Mouse (Mus musculus) forebrain, embryonic 11.5 days (tissue): Measurements from ENCODE around the gene Cdk5r1. TPM values are rescaled to one million over a fixed set of nuclear protein-coding genes. Genes with fewer than 3 reads are reported as not detected.

Source experiments
- ATAC-seq: fragments of 200-750 bp; cut with Nextera tagmentation; replicated peaks from 2 replicates; pipeline ENCODE4 v1.8.0; 2017; ENCODE audit warnings: moderate TSS enrichment; ENCODE audit not compliant: low FRiP score
- DNase-seq: peaks from one replicate; pipeline ENCODE4 v3.0.0-alpha.2; 2017; ENCODE audit warnings: low spot score
- H3K27ac ChIP-seq: fragments of 300-500 bp; sonication (generic); 2 replicates; pipeline ENCODE4 v1.5.1; 2014; ENCODE audit warnings: low read depth, low read length
- H3K27me3 ChIP-seq: fragments of 300-500 bp; sonication (generic); 2 replicates; pipeline ENCODE4 v1.6.1; 2014; ENCODE audit warnings: mild to moderate bottlenecking, low read length, mixed read lengths; ENCODE audit not compliant: control insufficient read depth, insufficient read depth
- H3K36me3 ChIP-seq: fragments of 300-500 bp; sonication (generic); 2 replicates; pipeline ENCODE4 v1.6.1; 2014; ENCODE audit warnings: mild to moderate bottlenecking, low read length, moderate library complexity, mixed read lengths; ENCODE audit not compliant: control insufficient read depth, insufficient read depth
- H3K4me1 ChIP-seq: fragments of 300-500 bp; sonication (generic); replicated peaks from 2 replicates; pipeline ENCODE4 v1.6.1; 2014; ENCODE audit warnings: low read length, mixed read lengths; ENCODE audit not compliant: control insufficient read depth, insufficient read depth
- H3K4me2 ChIP-seq: fragments of 300-500 bp; sonication (generic); 2 replicates; pipeline ENCODE4 v1.6.1; 2014; ENCODE audit warnings: low read depth, mild to moderate bottlenecking, low read length, moderate library complexity, mixed read lengths; ENCODE audit not compliant: severe bottlenecking
- H3K4me3 ChIP-seq: fragments of 300-500 bp; sonication (generic); 2 replicates; pipeline ENCODE4 v1.5.1; 2014; ENCODE audit warnings: low read depth, low read length
- H3K9ac ChIP-seq: fragments of 300-500 bp; sonication (generic); 2 replicates; pipeline ENCODE4 v1.6.1; 2014; ENCODE audit warnings: low read length
- H3K9me3 ChIP-seq: fragments of 300-500 bp; sonication (generic); 2 replicates; pipeline ENCODE4 v1.6.1; 2016; ENCODE audit warnings: low read length, mixed read lengths; ENCODE audit not compliant: control insufficient read depth
- WGBS: fragments of 180-500 bp; shearing (Covaris S2); extraction: QIAGEN DNeasy Blood & Tissue Kit; methylation state at CpG from one replicate; pipeline ENCODE4 v1.1.7; 2014; 5-methylcytosine and 5-hydroxymethylcytosine counted together
- polyA plus RNA-seq: library from polyadenylated mRNA; unstranded; fragments of >200 nt; fragmentation: Nextera tagmentation; extraction: Ambion mirVana; gene quantifications from 2 replicates; pipeline ENCODE4 v1.2.1, GENCODE M21; 2014

The Cdk5r1 gene
- polyA plus RNA-seq, 1 experiment from 2014 or later = 15.7 TPM

DNA sequence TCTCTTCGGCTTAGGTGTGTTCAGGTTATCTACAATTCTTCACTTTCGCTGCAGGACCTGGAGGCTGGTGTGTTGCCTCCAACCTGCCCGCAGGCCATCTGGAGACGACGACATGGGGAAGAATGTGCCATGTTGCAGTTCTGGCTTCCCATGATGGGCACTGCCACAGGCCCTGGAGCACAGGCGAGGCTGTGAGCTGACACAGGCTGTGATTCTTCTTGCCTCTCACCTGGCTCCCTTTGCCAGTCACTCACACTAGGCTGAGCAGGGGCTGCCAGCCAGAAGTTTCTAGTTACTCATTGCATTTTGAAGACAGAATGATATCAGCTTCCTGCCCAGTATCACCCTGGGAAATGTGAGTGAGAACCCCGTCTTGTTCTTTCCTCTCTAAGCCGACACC is 52.3 kb downstream of the Cdk5r1 start:
- WGBS = 88% methylated on average over 8 of the region's 8 CpGs
- no peak overlapping the region for H3K4me2 ChIP-seq

More for the DNA sequence above, 52.3 kb downstream of the Cdk5r1 start:
- Histone ChIP-seq H3K4me3 (no peak overlapping the region), H3K36me3 (no peaks in the 10 kb centered on the region), H3K4me1 (no peaks in the 10 kb centered on the region), H3K27ac (no peak overlapping the region), H3K9ac (no peak overlapping the region), H3K9me3 (no peaks in the 10 kb centered on the region), H3K27me3 (no peaks in the 10 kb centered on the region)
- no peak for DNase-seq
- ATAC-seq = no peak

Other genes with a start within 250 kb of the Cdk5r1 start
- 9.0 and 10.8 TPM in 2 replicates for gene Rhbdl3, start 176.1 kb upstream of the Cdk5r1 start, polyA plus RNA-seq
- 26.9 and 27.1 TPM in 2 replicates for gene 5730455P16Rik, start 99.0 kb upstream of the Cdk5r1 start, polyA plus RNA-seq
- 335 and 363 TPM in 2 replicates for gene Zfp207, start 93.7 kb upstream of the Cdk5r1 start, polyA plus RNA-seq
- 333 and 347 TPM in 2 replicates for gene Psmd11, start 48.4 kb upstream of the Cdk5r1 start, polyA plus RNA-seq